Mouse (Mus musculus) ES-E14 (cell line): Measurements from ENCODE around the gene Peak1.

ENCODE experiments used
- CHD2 ChIP-seq: IDR thresholded peaks from 2 replicates; pipeline ENCODE4 v1.6.1; 2014; ENCODE audit warnings: mild to moderate bottlenecking, low read depth, low read length, inconsistent platforms
- HCFC1 ChIP-seq: IDR thresholded peaks from 2 replicates; pipeline ENCODE4 v1.6.1; 2012; ENCODE audit warnings: low read length, inconsistent platforms, borderline replicate concordance; ENCODE audit not compliant: insufficient read depth
- ZNF384 ChIP-seq: IDR thresholded peaks from 2 replicates; pipeline ENCODE4 v1.6.1; 2012; ENCODE audit warnings: low read depth, low read length, inconsistent platforms

GRCm38 (mm10) chr9:56392857-56393256 lies 25.0 kb downstream of the Peak1 start:
- no peak for TF ChIP-seq CHD2
- no peak for TF ChIP-seq HCFC1
- no peak for TF ChIP-seq ZNF384
